Mouse (Mus musculus) thymus, postnatal 0 days (tissue): ENCODE measurements around the gene Noxred1. TPM values are rescaled to one million over a fixed set of nuclear protein-coding genes. Genes with fewer than 3 reads are reported as not detected.

Experiments used
- microRNA-seq: library from miRNA; unstranded; fragments of <30 nt; microRNA quantifications from one replicate; pipeline ENCODE4, GENCODE M21; 2016; ENCODE audit warnings: borderline number of aligned reads
- polyA plus RNA-seq: library from polyadenylated mRNA; unstranded; fragments of >200 nt; fragmentation: Nextera tagmentation; extraction: Ambion mirVana; gene quantifications from 2 replicates; pipeline ENCODE4 v1.2.1, GENCODE M21; 2015

Gene Noxred1
- polyA plus RNA-seq, 1 experiment from 2014 or later = 0.86 TPM

Small RNA genes within 50 kb of the gene (microRNA-seq; reads per million reads assigned to microRNA genes)
- gene Gm47293 = not detected

Other genes starting within 250 kb of the Noxred1 start
- gene Zdhhc22, start 248.3 kb downstream of the Noxred1 start, polyA plus RNA-seq = 0.05 TPM in 2 replicates
- gene Tmem63c, start 217.4 kb downstream of the Noxred1 start, polyA plus RNA-seq = 0.05 and 0.13 TPM in 2 replicates
- gene Ngb, start 136.2 kb downstream of the Noxred1 start, polyA plus RNA-seq = 0.18 and 0.35 TPM in 2 replicates
- 19.2 and 19.8 TPM in 2 replicates for gene Gstz1, start 91.6 kb downstream of the Noxred1 start, polyA plus RNA-seq
- 4.8 and 5.4 TPM in 2 replicates for gene Pomt2, start 90.8 kb downstream of the Noxred1 start, polyA plus RNA-seq
- gene Samd15, start 39.0 kb downstream of the Noxred1 start, polyA plus RNA-seq = 1.2 and 1.6 TPM in 2 replicates
- gene Tmed8, start 38.3 kb downstream of the Noxred1 start, polyA plus RNA-seq = 3.4 TPM in 2 replicates
- 30.5 and 33.2 TPM in 2 replicates for gene Vipas39, start 27.5 kb upstream of the Noxred1 start, polyA plus RNA-seq
- gene Ahsa1, start 27.7 kb upstream of the Noxred1 start, polyA plus RNA-seq = 193 and 211 TPM in 2 replicates
- gene Ism2, start 61.0 kb upstream of the Noxred1 start, polyA plus RNA-seq = 0.06 and 0.07 TPM in 2 replicates
- gene Sptlc2, start 149.6 kb upstream of the Noxred1 start, polyA plus RNA-seq = 76.9 and 83.3 TPM in 2 replicates
- 278 and 300 TPM in 2 replicates for gene Slirp, start 205.2 kb upstream of the Noxred1 start, polyA plus RNA-seq
- gene Alkbh1, start 205.3 kb upstream of the Noxred1 start, polyA plus RNA-seq = 29.8 and 46.3 TPM in 2 replicates
- gene Snw1, start 233.5 kb upstream of the Noxred1 start, polyA plus RNA-seq = 157 and 161 TPM in 2 replicates